In genomic region chr7:100894833-100895226, GRCm38 (mm10) we compare ENCODE assay signal across 8 mouse cellular contexts. TPM values are rescaled to one million over a fixed set of nuclear protein-coding genes. Genes with fewer than 3 reads are reported as not detected.
DNase-seq lines count a peak whose midpoint lies in the region; ATAC-seq and TF ChIP-seq lines count a peak whose summit lies in the region.

No protein-coding gene starts in this region.

- peaks cover 5% of the 10 kb centered on the region; the same call in 1 of the 2 replicates for H3K79me2 ChIP-seq in heart, adult 2 months (replicated peaks; ENCODE audit: control insufficient read depth, insufficient read depth, low read length)

- no peaks in the 10 kb centered on the region for H3K36me3 ChIP-seq in heart, adult 2 months (ENCODE audit: control insufficient read depth, insufficient read depth, low read length)
- H3K36me3 ChIP-seq in thymus, adult 2 months (ENCODE audit: control insufficient read depth, insufficient read depth, low read length): no peaks in the 10 kb centered on the region
- H3K36me3 ChIP-seq in liver, embryonic 12.5 days: peaks cover 5% of the 10 kb centered on the region; the same call in 1 of the 2 replicates

- no peak for TF ChIP-seq CTCF in heart, adult 2 months (IDR thresholded peaks at IDR 0.05)
- no peak for TF ChIP-seq CTCF in thymus, adult 2 months (IDR thresholded peaks at IDR 0.05; ENCODE audit: borderline replicate concordance, control insufficient read depth, extremely low read depth, insufficient read depth, low read length, poor library complexity)

- 0 out of 2 replicates have a peak, but pooled peaks cover 2% of the 10 kb centered on the region for H3K4me1 ChIP-seq in heart, adult 2 months (ENCODE audit: control insufficient read depth, insufficient read depth, low read length)
- peaks cover 9% of the 10 kb centered on the region; the same call in 1 of the 2 replicates for H3K4me1 ChIP-seq in thymus, adult 2 months (replicated peaks; ENCODE audit: control insufficient read depth, insufficient read depth, low read length)
- peaks cover 25% of the 10 kb centered on the region for H3K4me1 ChIP-seq in liver, embryonic 12.5 days

- peak overlapping the region; percentile 55 for H3K4me3 ChIP-seq in heart, adult 2 months
- peak overlapping the region; percentile 49 for H3K4me3 ChIP-seq in thymus, adult 2 months (ENCODE audit: control insufficient read depth, insufficient read depth, low read length)
- H3K4me3 ChIP-seq in liver, embryonic 12.5 days: peak overlapping the region; percentile 55

- H3K27ac ChIP-seq in heart, adult 2 months: no peak overlapping the region; the same call in 1 of the 2 replicates
- no peak overlapping the region for H3K27ac ChIP-seq in thymus, adult 2 months (ENCODE audit: control insufficient read depth, insufficient read depth, low read length)
- no peak overlapping the region for H3K27ac ChIP-seq in liver, embryonic 12.5 days

- intact Hi-C loops in heart, adult 2 months (cut with DNase I): no loop called here
- intact Hi-C loops in heart, postnatal 14 days (cut with DNase I): no loop called here

- DNase-seq in heart, adult 2 months: no peak
- no peak for DNase-seq in heart, postnatal 14 days
- DNase-seq in thymus, adult 2 months: no peak
- no peak for DNase-seq in thymus, adult 18-20 months
- DNase-seq in urinary bladder, postnatal 10 days (ENCODE audit: low spot score): no peak
- DNase-seq in T-cell, adult 2 months (ENCODE audit: low spot score): no peak

- no peaks in the 10 kb centered on the region for H3K27me3 ChIP-seq in heart, adult 2 months (ENCODE audit: control insufficient read depth, insufficient read depth, low read length)
- H3K27me3 ChIP-seq in thymus, adult 2 months (ENCODE audit: control insufficient read depth, insufficient read depth, low read length): peaks cover 2% of the 10 kb centered on the region; the same call in 1 of the 2 replicates
- peaks cover 36% of the 10 kb centered on the region for H3K27me3 ChIP-seq in liver, embryonic 12.5 days (replicated peaks)

- WGBS in heart, adult 2 months: 16% methylated on average over 12 of the region's 12 CpGs
- WGBS in thymus, adult 2 months: 12% methylated on average over 12 of the region's 12 CpGs
- 8% methylated on average over 12 of the region's 12 CpGs for whole genome bisulfite sequencing in liver, embryonic 12.5 days (ENCODE audit: insufficient replicate concordance)

- peak overlapping the region; percentile 82 for H3K4me2 ChIP-seq in liver, embryonic 12.5 days

- TF ChIP-seq EP300 in heart, adult 2 months (IDR thresholded peaks at IDR 0.05; ENCODE audit: insufficient read depth, low read depth, low read length): no peak

- peak overlapping the region; percentile 80 for H3K9ac ChIP-seq in heart, adult 2 months (ENCODE audit: low read depth, low read length)
- H3K9ac ChIP-seq in liver, embryonic 12.5 days: peak overlapping the region; percentile 53

- H3K9me3 ChIP-seq in liver, embryonic 12.5 days (replicated peaks): no peaks in the 10 kb centered on the region

- ATAC-seq in liver, embryonic 12.5 days: no peak
- no peak for ATAC-seq in inflammation-experienced regulatory T-cells, adult 6 months

- no peak for TF ChIP-seq POLR2A in heart, adult 2 months (IDR thresholded peaks at IDR 0.05; ENCODE audit: insufficient read depth, low read depth, low read length)
- TF ChIP-seq POLR2A in thymus, adult 2 months (IDR thresholded peaks at IDR 0.05; ENCODE audit: control insufficient read depth, extremely low read depth, insufficient read depth, low read length, poor library complexity): no peak

RNA-seq across cellular contexts. Expression of gene Relt, which starts 31.6 kb away (rescaled TPM):
- 1 to 10 TPM; 4.6 to 5.5 TPM for total RNA-seq in heart, adult 2 months (2021)
- 6.4 and 7.2 TPM in 2 replicates for polyA plus RNA-seq in heart, adult 2 months (2012; rRNA removed)
- 1 to 10 TPM; 2.4 to 3.3 TPM for total RNA-seq in heart, postnatal 14 days (2021)
- 77.5 and 82.0 TPM in 2 replicates for polyA plus RNA-seq in thymus, adult 2 months (2012; rRNA removed)
- 17.8 and 18.2 TPM in 2 replicates for polyA plus RNA-seq in liver, embryonic 12.5 days (2016; fragmentation: Nextera tagmentation; extraction: Ambion mirVana)
- polyA plus RNA-seq in inflammation-experienced regulatory T-cells, adult 6 months (2017; shearing (Covaris generic)): 10 to 100 TPM; 11.1 to 13.9 (median 12.3) TPM

RNA-seq across cellular contexts. Expression of gene Arhgef17, which starts 37.1 kb away (rescaled TPM):
- 10 to 100 TPM; 26.2 to 28.4 TPM for total RNA-seq in heart, adult 2 months (2021)
- 23.4 and 28.9 TPM in 2 replicates for polyA plus RNA-seq in heart, adult 2 months (2012; rRNA removed)
- total RNA-seq in heart, postnatal 14 days (2021): 10 to 100 TPM; 30.3 to 31.6 TPM
- 8.1 and 11.1 TPM in 2 replicates for polyA plus RNA-seq in thymus, adult 2 months (2012; rRNA removed)
- polyA plus RNA-seq in liver, embryonic 12.5 days (2016; fragmentation: Nextera tagmentation; extraction: Ambion mirVana): 1.7 and 2.2 TPM in 2 replicates
- polyA plus RNA-seq in inflammation-experienced regulatory T-cells, adult 6 months (2017; shearing (Covaris generic)): not detected
